ENCODE assay signal across 8 mouse cellular contexts in the genomic region with DNA sequence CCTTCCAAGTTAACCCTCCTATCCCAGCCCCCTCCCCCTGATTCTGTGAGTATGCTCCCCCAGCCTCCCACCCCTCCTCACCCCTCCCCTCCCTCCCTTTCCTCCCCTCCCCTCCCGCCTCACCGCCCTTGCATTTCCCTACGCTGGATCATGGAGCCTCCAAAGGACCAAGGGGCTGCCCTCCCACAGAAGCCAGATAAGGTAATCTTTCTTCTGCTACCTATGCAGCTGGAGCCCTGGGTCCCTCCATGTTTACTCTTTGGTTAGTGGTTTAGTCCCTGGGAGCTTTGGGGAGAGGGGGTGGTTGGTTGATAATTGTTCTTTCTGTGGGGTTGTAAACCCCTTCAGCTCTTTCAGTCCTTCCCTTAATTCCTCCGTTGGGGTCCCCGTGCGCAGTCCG. TPM values are rescaled to one million over a fixed set of nuclear protein-coding genes. Genes with fewer than 3 reads are reported as not detected.
DNase-seq lines count a peak whose midpoint lies in the region; ATAC-seq and TF ChIP-seq lines count a peak whose summit lies in the region.

A gene (plus strand): TSS at position 134 of the 400 bp plus-strand sequence.

- no peaks in the 10 kb centered on the region for H3K4me1 ChIP-seq in hindbrain, postnatal 0 days (ENCODE audit: insufficient read depth, low read length)
- no peaks in the 10 kb centered on the region for H3K4me1 ChIP-seq in liver, embryonic 16.5 days (ENCODE audit: control insufficient read depth, low read depth, low read length)
- no peaks in the 10 kb centered on the region; the same call in 1 of the 2 replicates for H3K4me1 ChIP-seq in small intestine, adult 2 months (ENCODE audit: control insufficient read depth, insufficient read depth, insufficient read length, low read length)

- intact Hi-C loops in gastrocnemius, postnatal 14 days (cut with DNase I; ENCODE audit: low total_unique reads), result no loop called here

- peak within 1 kb of the TSS; percentile 40 for H3K4me3 ChIP-seq in hindbrain, postnatal 0 days (ENCODE audit: low read length)
- H3K4me3 ChIP-seq in liver, embryonic 16.5 days (ENCODE audit: low read depth, low read length), result peak within 1 kb of the TSS; percentile 60
- peak within 1 kb of the TSS; percentile 55 for H3K4me3 ChIP-seq in small intestine, adult 2 months (ENCODE audit: low read depth, low read length)

- peak; percentile 61 for ATAC-seq in hindbrain, postnatal 0 days
- peak; percentile 54 for ATAC-seq in liver, embryonic 16.5 days (ENCODE audit: low read depth)

- peak within 1 kb of the TSS; percentile 58 for H3K4me2 ChIP-seq in hindbrain, postnatal 0 days (ENCODE audit: low read depth, low read length)
- peak within 1 kb of the TSS; percentile 70 for H3K4me2 ChIP-seq in liver, embryonic 16.5 days (ENCODE audit: low read depth, low read length)

- H3K9me3 ChIP-seq in hindbrain, postnatal 0 days (ENCODE audit: low read length), result no peaks in the 10 kb centered on the region
- H3K9me3 ChIP-seq in liver, embryonic 16.5 days (replicated peaks; ENCODE audit: control insufficient read depth, low read length), result no peaks in the 10 kb centered on the region

- TF ChIP-seq CTCF in hindbrain, postnatal 0 days (IDR thresholded peaks at IDR 0.05; ENCODE audit: low read depth), result no peak
- TF ChIP-seq CTCF in small intestine, adult 2 months (IDR thresholded peaks at IDR 0.05; ENCODE audit: extremely low read depth, insufficient read length, insufficient replicate concordance, low read depth, low read length), result no peak

- H3K27me3 ChIP-seq in hindbrain, postnatal 0 days (ENCODE audit: insufficient read depth, low read length), result no peaks in the 10 kb centered on the region
- H3K27me3 ChIP-seq in liver, embryonic 16.5 days (ENCODE audit: control insufficient read depth, insufficient read depth, low read depth, low read length), result no peaks in the 10 kb centered on the region
- no peaks in the 10 kb centered on the region for H3K27me3 ChIP-seq in small intestine, adult 2 months (ENCODE audit: control insufficient read depth, insufficient read depth, low read length)

- H3K9ac ChIP-seq in hindbrain, postnatal 0 days (replicated peaks; ENCODE audit: low read length), result peak within 1 kb of the TSS; percentile 60
- peak within 1 kb of the TSS; percentile 51; the same call in 1 of the 2 replicates for H3K9ac ChIP-seq in liver, embryonic 16.5 days (ENCODE audit: low read depth, low read length)

- WGBS in hindbrain, postnatal 0 days, result 37% methylated on average over 7 of the region's 7 CpGs
- WGBS in liver, embryonic 16.5 days (ENCODE audit: insufficient replicate concordance), result 13% methylated on average over 5 of the region's 7 CpGs
- WGBS in small intestine, adult 2 months, result 18% methylated on average over 7 of the region's 7 CpGs

- DNase-seq in right cerebral cortex, postnatal 10 days (ENCODE audit: low spot score in 2 of 2), result peak; percentile 20 to 29
- DNase-seq in right cerebral cortex, postnatal 25 days, result no peak
- peak; percentile 23 for DNase-seq in brain, adult 2 months (ENCODE audit: low read depth, low spot score)
- no peak for DNase-seq in gastrocnemius, postnatal 14 days
- DNase-seq in hindbrain, postnatal 0 days (ENCODE audit: low spot score), result peak; percentile 30
- no peak for DNase-seq in cerebellum, adult 11-12 months

- H3K36me3 ChIP-seq in hindbrain, postnatal 0 days (ENCODE audit: insufficient read depth, low read length), result no peaks in the 10 kb centered on the region
- no peaks in the 10 kb centered on the region for H3K36me3 ChIP-seq in liver, embryonic 16.5 days (ENCODE audit: control insufficient read depth, insufficient read depth)
- no peaks in the 10 kb centered on the region for H3K36me3 ChIP-seq in small intestine, adult 2 months (ENCODE audit: control insufficient read depth, insufficient read depth, low read length)

- H3K27ac ChIP-seq in hindbrain, postnatal 0 days, result peak within 1 kb of the TSS; percentile 86
- H3K27ac ChIP-seq in liver, embryonic 16.5 days (ENCODE audit: low read length), result peak within 1 kb of the TSS; percentile 67
- peak within 1 kb of the TSS; percentile 50 for H3K27ac ChIP-seq in small intestine, adult 2 months (ENCODE audit: insufficient read depth, low read depth, low read length)

- TF ChIP-seq POLR2A in small intestine, adult 2 months (IDR thresholded peaks at IDR 0.05; ENCODE audit: low read depth, low read length), result no peak

RNA-seq across cellular contexts. Expression of the gene that starts here (rescaled TPM):
- 10 to 100 TPM; 74.6 to 78.7 TPM for total RNA-seq in gastrocnemius, postnatal 14 days (2021)
- total RNA-seq in hindbrain, postnatal 0 days (2014; rRNA removed), result 294 and 310 TPM in 2 replicates
- 381 and 392 TPM in 2 replicates for polyA plus RNA-seq in hindbrain, postnatal 0 days (2015; fragmentation: Nextera tagmentation; extraction: Ambion mirVana)
- polyA plus RNA-seq in liver, embryonic 16.5 days (2015; fragmentation: Nextera tagmentation; extraction: Ambion mirVana), result 40.7 and 42.1 TPM in 2 replicates
- polyA plus RNA-seq in small intestine, adult 2 months (2012; rRNA removed), result 79.8 and 135 TPM in 2 replicates

Comparison
In these comparisons a context has a peak if more than half of its experiments do, and no peak if none do; other contexts are left out.
1. DNase-seq: peak in right cerebral cortex, postnatal 10 days (2 of 2), brain, adult 2 months (single experiment) and hindbrain, postnatal 0 days (single experiment); none in right cerebral cortex, postnatal 25 days (single experiment), gastrocnemius, postnatal 14 days (single experiment) and cerebellum, adult 11-12 months (single experiment).
2. Peak in every context shown above with its lines, with median percentiles within 50 percentile points of each other: H3K27ac ChIP-seq and H3K4me3 ChIP-seq.